Mouse (Mus musculus) embryonic fibroblast, embryonic 13.5 days (primary cell): Measurements from ENCODE around the gene Gm960.

ENCODE experiments used
- CTCF ChIP-seq: IDR thresholded peaks from 2 replicates; pipeline ENCODE4 v1.5.1; 2011; ENCODE audit warnings: mild to moderate bottlenecking, control low read depth, low read length, moderate library complexity, borderline replicate concordance; ENCODE audit not compliant: insufficient read depth
- POLR2A ChIP-seq: IDR thresholded peaks from 2 replicates; pipeline ENCODE4 v1.6.1; 2011; ENCODE audit warnings: low read depth, mild to moderate bottlenecking, control low read depth, low read length, moderate library complexity

DNA sequence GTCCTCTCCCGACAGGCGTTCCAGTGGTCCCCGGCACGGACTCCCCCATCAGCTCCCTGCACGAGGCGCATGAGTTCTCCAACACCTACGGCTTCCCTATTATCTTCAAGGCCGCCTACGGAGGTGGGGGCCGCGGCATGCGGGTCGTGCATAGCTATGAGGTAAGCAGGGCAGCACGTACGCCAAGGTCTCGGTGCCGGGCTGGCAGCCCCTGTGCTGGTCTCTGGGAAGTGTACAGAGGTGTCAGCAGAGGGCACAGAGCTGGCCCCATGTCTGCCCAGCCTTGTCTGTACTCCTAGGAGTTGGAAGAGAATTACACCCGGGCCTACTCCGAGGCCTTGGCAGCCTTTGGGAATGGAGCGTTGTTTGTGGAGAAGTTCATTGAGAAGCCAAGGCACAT, 96.0 kb downstream of the Gm960 start:
- TF ChIP-seq CTCF = no peak
- no peak for TF ChIP-seq POLR2A
